Mouse (Mus musculus): Measurements from ENCODE around the gene Ifrd2. TPM values are rescaled to one million over a fixed set of nuclear protein-coding genes. Genes with fewer than 3 reads are reported as not detected.

Ifrd2 gene
- total and polyA plus RNA-seq, 3 experiments: 147 to 292 TPM; not detected in 1

DNA sequence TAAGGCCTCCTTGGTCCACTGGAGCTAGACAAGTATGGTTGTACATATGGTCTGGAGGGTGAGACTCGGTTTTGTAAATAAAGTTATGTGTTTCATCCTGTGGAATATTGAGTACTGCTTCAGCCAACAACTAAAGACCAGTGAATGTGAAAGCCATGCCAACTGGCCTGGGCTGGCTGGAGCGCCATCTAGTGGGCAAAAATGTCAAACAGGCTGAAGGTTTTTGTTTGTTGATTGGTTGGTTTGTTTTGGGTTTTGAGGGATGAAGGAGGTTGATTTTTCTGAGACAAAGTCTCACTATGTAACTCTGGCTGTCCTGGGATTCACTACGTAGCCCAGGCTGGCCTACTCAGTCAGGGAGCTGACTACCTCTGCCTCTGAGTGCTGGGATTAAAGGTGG lies 41.8 kb upstream of the Ifrd2 start:
- Histone ChIP-seq H3K4me1 (ENCODE audit: control insufficient read depth in 1 of 2, insufficient read depth in 2 of 2, low read length in 2 of 2) (peaks cover 0 to 8% of the 10 kb centered on the region in 2 experiments; a peak in 1 of 4 replicates), H3K27ac (ENCODE audit: control insufficient read depth, low read depth, low read length) (no peak overlapping the region)
- TF ChIP-seq HCFC1 (IDR thresholded peaks at IDR 0.05; ENCODE audit: low read depth, low read length) (0 out of 2 replicates have a peak, but pooled peaks have one; percentile 21), E2F4 (IDR thresholded peaks at IDR 0.05; ENCODE audit: borderline replicate concordance, low read depth, low read length) (no peak), SMC3 (IDR thresholded peaks at IDR 0.05; ENCODE audit: low read depth, low read length) (peak; percentile 56), CTCF (IDR thresholded peaks at IDR 0.05 in 2 of 3, conservative IDR thresholded peaks at IDR 0.05 in 1 of 3; ENCODE audit: control insufficient read depth in 1 of 3, insufficient read depth in 1 of 3, low read depth in 2 of 3, low read length in 3 of 3, poor library complexity in 1 of 3, severe bottlenecking in 1 of 3) (peak; percentile 85 to 97 (median 93)), SIN3A (IDR thresholded peaks at IDR 0.05; ENCODE audit: low read length) (peak; percentile 28; the same call in 1 of the 2 replicates), RAD21 (IDR thresholded peaks at IDR 0.05; ENCODE audit: low read depth, low read length) (peak; percentile 42), ZC3H11A (IDR thresholded peaks at IDR 0.05; ENCODE audit: low read depth, low read length) (0 out of 2 replicates have a peak, but pooled peaks have one; percentile 5), POLR2AphosphoS5 (IDR thresholded peaks at IDR 0.05; ENCODE audit: borderline replicate concordance, low read depth, low read length) (no peak)

DNA sequence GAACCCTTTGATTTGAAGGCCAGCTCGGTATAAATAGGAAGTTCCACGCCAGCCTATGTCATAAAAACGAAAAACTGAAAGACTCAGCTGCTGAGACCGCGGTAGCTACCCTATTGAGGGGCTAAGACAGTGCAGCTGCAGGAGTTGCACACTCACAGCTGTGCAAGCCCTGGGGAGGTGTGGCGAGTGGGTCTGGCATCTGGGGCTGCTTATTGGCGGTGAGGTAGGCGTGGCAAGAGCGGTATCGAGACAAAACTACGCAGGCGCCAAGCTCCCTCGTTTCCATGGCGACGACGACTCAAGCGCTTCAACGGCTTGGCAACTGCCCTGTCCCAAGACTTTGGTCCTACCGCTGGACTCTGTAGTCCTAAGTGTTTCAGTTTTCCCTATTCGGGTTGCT lies 40.4 kb upstream of the Ifrd2 start, which contains the start of gene Zmynd10:
Zmynd10 (plus strand) TSS at position 273 of the 400 bp plus-strand sequence.
- peaks cover 5% of the 10 kb centered on the region; the same call in 1 of the 2 replicates for H3K79me2 ChIP-seq (ENCODE audit: control insufficient read depth, insufficient read depth, low read length, poor library complexity)
- no peaks in the 10 kb centered on the region for H3K9me3 ChIP-seq (replicated peaks; ENCODE audit: insufficient read depth, low read length)
- H3K27ac ChIP-seq (ENCODE audit: control insufficient read depth, low read depth, low read length): no peak within 1 kb of the TSS
- no peak within 1 kb of the TSS for H3K4me3 ChIP-seq (ENCODE audit: control insufficient read depth in 1 of 2, insufficient read depth in 1 of 2, low read depth in 2 of 2, low read length in 2 of 2)
- H3K9ac ChIP-seq (ENCODE audit: control insufficient read depth, low read depth, low read length, poor library complexity, severe bottlenecking): no peak within 1 kb of the TSS
- H3K4me1 ChIP-seq (ENCODE audit: control insufficient read depth in 1 of 2, insufficient read depth in 2 of 2, low read length in 2 of 2): peaks cover under 1 to 11% of the 10 kb centered on the region in 2 experiments; a peak in 3 of 4 replicates
- H3K27me3 ChIP-seq (ENCODE audit: control insufficient read depth in 1 of 2, insufficient read depth in 2 of 2, low read length in 2 of 2): no peaks in the 10 kb centered on the region
- H3K36me3 ChIP-seq (ENCODE audit: control insufficient read depth in 1 of 2, insufficient read depth in 2 of 2, low read length in 2 of 2): peaks cover 0 to 1% of the 10 kb centered on the region in 2 experiments; a peak in 2 of 4 replicates
- no peak for TF ChIP-seq ZNF384 (IDR thresholded peaks at IDR 0.05; ENCODE audit: low read depth, low read length)
- TF ChIP-seq ZKSCAN1 (IDR thresholded peaks at IDR 0.05; ENCODE audit: low read depth, low read length): no peak
- TF ChIP-seq POLR2AphosphoS5 (IDR thresholded peaks at IDR 0.05; ENCODE audit: borderline replicate concordance, low read depth, low read length): no peak
- no peak for TF ChIP-seq GABPA (IDR thresholded peaks at IDR 0.05; ENCODE audit: low read depth, low read length)
- DNase-seq (ENCODE audit: low read depth, low spot score): no peak

More for the DNA sequence above, 41.8 kb upstream of the Ifrd2 start:
- Histone ChIP-seq H3K9ac (ENCODE audit: control insufficient read depth, low read depth, low read length, poor library complexity, severe bottlenecking) (no peak overlapping the region), H3K36me3 (ENCODE audit: control insufficient read depth in 1 of 2, insufficient read depth in 2 of 2, low read length in 2 of 2) (peaks cover 0 to 2% of the 10 kb centered on the region in 2 experiments; a peak in 1 of 4 replicates), H3K79me2 (ENCODE audit: control insufficient read depth, insufficient read depth, low read length, poor library complexity) (peaks cover 4% of the 10 kb centered on the region; the same call in 1 of the 2 replicates), H3K4me3 (ENCODE audit: control insufficient read depth in 1 of 2, insufficient read depth in 1 of 2, low read depth in 2 of 2, low read length in 2 of 2) (no peak overlapping the region), H3K9me3 (replicated peaks; ENCODE audit: insufficient read depth, low read length) (no peaks in the 10 kb centered on the region), H3K27me3 (ENCODE audit: control insufficient read depth in 1 of 2, insufficient read depth in 2 of 2, low read length in 2 of 2) (no peaks in the 10 kb centered on the region)
- DNase-seq (ENCODE audit: low read depth, low spot score): peak; percentile 80

DNA sequence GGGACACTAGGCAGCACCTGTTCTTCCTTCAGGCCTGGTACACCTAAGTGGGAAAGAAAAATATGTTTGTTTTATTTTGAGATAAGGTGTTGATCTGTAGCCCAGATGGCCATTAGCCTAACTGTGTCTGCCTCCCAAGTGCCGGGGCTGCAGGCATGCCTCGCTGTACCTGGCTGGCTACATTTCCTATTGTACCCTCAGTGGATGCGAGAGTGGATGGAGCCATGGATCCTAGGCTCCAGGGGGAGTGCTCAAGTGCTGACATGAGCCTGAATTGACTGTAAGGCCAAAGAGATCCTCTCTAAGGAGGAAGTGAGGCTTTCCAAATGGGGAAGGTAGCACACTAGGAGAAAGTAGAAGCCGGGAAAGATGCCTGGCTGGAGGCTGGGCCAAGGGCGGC lies 39.5 kb upstream of the Ifrd2 start:
- Histone ChIP-seq H3K4me1 (ENCODE audit: control insufficient read depth in 1 of 2, insufficient read depth in 2 of 2, low read length in 2 of 2) (peaks cover 8 to 20% of the 10 kb centered on the region in 2 experiments), H3K4me3 (ENCODE audit: control insufficient read depth in 1 of 2, insufficient read depth in 1 of 2, low read depth in 2 of 2, low read length in 2 of 2) (no peak overlapping the region), H3K27ac (ENCODE audit: control insufficient read depth, low read depth, low read length) (no peak overlapping the region), H3K79me2 (ENCODE audit: control insufficient read depth, insufficient read depth, low read length, poor library complexity) (peaks cover 2% of the 10 kb centered on the region; the same call in 1 of the 2 replicates), H3K27me3 (ENCODE audit: control insufficient read depth in 1 of 2, insufficient read depth in 2 of 2, low read length in 2 of 2) (no peaks in the 10 kb centered on the region), H3K36me3 (ENCODE audit: control insufficient read depth in 1 of 2, insufficient read depth in 2 of 2, low read length in 2 of 2) (peaks cover 0 to 10% of the 10 kb centered on the region in 2 experiments; a peak in 2 of 4 replicates), H3K9ac (ENCODE audit: control insufficient read depth, low read depth, low read length, poor library complexity, severe bottlenecking) (no peak overlapping the region), H3K9me3 (replicated peaks; ENCODE audit: insufficient read depth, low read length) (no peaks in the 10 kb centered on the region)
- DNase-seq (ENCODE audit: low read depth, low spot score): no peak
- TF ChIP-seq MYB (IDR thresholded peaks at IDR 0.05; ENCODE audit: low read depth, low read length) (no peak), GABPA (IDR thresholded peaks at IDR 0.05; ENCODE audit: low read depth, low read length) (no peak), POLR2A (IDR thresholded peaks at IDR 0.05; ENCODE audit: control insufficient read depth in 1 of 2, insufficient read depth in 1 of 2, low read depth in 1 of 2, low read length in 2 of 2, poor library complexity in 1 of 2) (no peak), EP300 (IDR thresholded peaks at IDR 0.05; ENCODE audit: low read depth in 1 of 2, low read length in 2 of 2) (no peak), TBP (IDR thresholded peaks at IDR 0.05; ENCODE audit: low read depth, low read length) (no peak), USF1 (IDR thresholded peaks at IDR 0.05; ENCODE audit: low read depth, low read length) (no peak), NELFE (IDR thresholded peaks at IDR 0.05; ENCODE audit: low read depth, low read length) (no peak), RAD21 (IDR thresholded peaks at IDR 0.05; ENCODE audit: low read depth, low read length) (no peak), SIN3A (IDR thresholded peaks at IDR 0.05; ENCODE audit: low read length) (no peak), E2F4 (IDR thresholded peaks at IDR 0.05; ENCODE audit: borderline replicate concordance, low read depth, low read length) (no peak), KAT2A (conservative IDR thresholded peaks at IDR 0.05; ENCODE audit: low read depth, low read length) (no peak), ZNF384 (IDR thresholded peaks at IDR 0.05; ENCODE audit: low read depth, low read length) (no peak), ZMIZ1 (IDR thresholded peaks at IDR 0.05; ENCODE audit: low read depth, low read length) (no peak), CTCF (IDR thresholded peaks at IDR 0.05 in 2 of 3, conservative IDR thresholded peaks at IDR 0.05 in 1 of 3; ENCODE audit: control insufficient read depth in 1 of 3, insufficient read depth in 1 of 3, low read depth in 2 of 3, low read length in 3 of 3, poor library complexity in 1 of 3, severe bottlenecking in 1 of 3) (no peak)

Data from MEL (cell line).